Mouse (Mus musculus): ENCODE results near the gene Tle3.
A peak's percentile ranks its signal among the peaks of the same experiment; 100 is the strongest.

Gene Tle3

GRCm38 (mm10) chr9:61359741-61360140, 12.4 kb upstream of the Tle3 start:
- no peak for DNase-seq

- DNase-seq: no peak
These were observed 12.0 kb upstream of the Tle3 start for GRCm38 (mm10) chr9:61360163-61360562.

GRCm38 (mm10) chr9:61360727-61361631, 11.2 kb upstream of the Tle3 start:
- DNase-seq: peak; percentile 82 to 88

- DNase-seq: no peak
These were observed 9.0 kb upstream of the Tle3 start for GRCm38 (mm10) chr9:61363194-61363593.

GRCm38 (mm10) chr9:61366108-61366507, 6.1 kb upstream of the Tle3 start:
- DNase-seq: no peak

GRCm38 (mm10) chr9:61367156-61367555, 5.0 kb upstream of the Tle3 start:
- no peak for DNase-seq

- peak; percentile 49 to 51 for DNase-seq
These were observed 4.2 kb upstream of the Tle3 start for GRCm38 (mm10) chr9:61367857-61368566.

GRCm38 (mm10) chr9:61368567-61369240, 3.5 kb upstream of the Tle3 start:
- peak; percentile 89 to 90 for DNase-seq

GRCm38 (mm10) chr9:61369316-61370273, 2.6 kb upstream of the Tle3 start:
- DNase-seq: peak; percentile 73 to 84

GRCm38 (mm10) chr9:61370454-61370888, 1.7 kb upstream of the Tle3 start:
- DNase-seq: peak; percentile 100

GRCm38 (mm10) chr9:61370889-61371754, 1.0 kb upstream of the Tle3 start:
- DNase-seq: peak; percentile 85 to 91

- peak; percentile 79 to 81 for DNase-seq
These were observed 377 bp downstream of the Tle3 start for GRCm38 (mm10) chr9:61372510-61372975.

GRCm38 (mm10) chr9:61372976-61373633, 939 bp downstream of the Tle3 start:
- peak; percentile 79 to 80 for DNase-seq

GRCm38 (mm10) chr9:61373634-61373941, 1.4 kb downstream of the Tle3 start:
- DNase-seq: peak; percentile 72 to 77

- peak; percentile 78 to 81 for DNase-seq
These were observed 2.1 kb downstream of the Tle3 start for GRCm38 (mm10) chr9:61373942-61374900.

- no peak for DNase-seq
These were observed 2.8 kb downstream of the Tle3 start for GRCm38 (mm10) chr9:61375002-61375401.

- DNase-seq: no peak
These were observed 3.8 kb downstream of the Tle3 start for GRCm38 (mm10) chr9:61375802-61376561.

GRCm38 (mm10) chr9:61376650-61377049, 4.5 kb downstream of the Tle3 start:
- DNase-seq: no peak

Data from cerebellum, postnatal 10 days (tissue).